Mouse (Mus musculus) lung, embryonic 15.5 days (tissue): ENCODE data around the gene Mib2. TPM values are rescaled to one million over a fixed set of nuclear protein-coding genes. Genes with fewer than 3 reads are reported as not detected.
"Not testable (repeated sequence)": the region's sequence is repeated elsewhere in the genome, so short reads cannot be mapped to it uniquely, and the experiment has no call there.

Source experiments
- ATAC-seq: fragments of 200-750 bp; cut with Nextera tagmentation; 2 replicates; pipeline ENCODE4 v1.8.0; 2017; ENCODE audit warnings: moderate number of reproducible peaks, borderline replicate concordance; ENCODE audit not compliant: low FRiP score, low TSS enrichment; ENCODE audit errors: extremely low read depth
- H3K27ac ChIP-seq: fragments of 300-500 bp; sonication (generic); 2 replicates; pipeline ENCODE4 v1.5.1; 2015; ENCODE audit warnings: moderate library complexity, mild to moderate bottlenecking, inconsistent platforms
- H3K27me3 ChIP-seq: fragments of 300-500 bp; sonication (generic); 2 replicates; pipeline ENCODE4 v1.6.1; 2015; ENCODE audit warnings: inconsistent platforms
- H3K36me3 ChIP-seq: fragments of 300-500 bp; sonication (generic); 2 replicates; pipeline ENCODE4 v1.6.1; 2015; ENCODE audit warnings: inconsistent platforms
- H3K4me1 ChIP-seq: fragments of 300-500 bp; sonication (generic); 2 replicates; pipeline ENCODE4 v1.6.1; 2015; ENCODE audit warnings: inconsistent platforms
- H3K4me2 ChIP-seq: fragments of 300-500 bp; sonication (generic); 2 replicates; pipeline ENCODE4 v1.6.1; 2015; ENCODE audit warnings: inconsistent platforms, mild to moderate bottlenecking, moderate library complexity
- H3K4me3 ChIP-seq: fragments of 300-500 bp; sonication (generic); 2 replicates; pipeline ENCODE4 v1.5.1; 2015; ENCODE audit warnings: mild to moderate bottlenecking, inconsistent platforms
- H3K9ac ChIP-seq: fragments of 300-500 bp; sonication (generic); 2 replicates; pipeline ENCODE4 v1.6.1; 2015; ENCODE audit warnings: inconsistent platforms
- H3K9me3 ChIP-seq: fragments of 300-500 bp; sonication (generic); 2 replicates; pipeline ENCODE4 v1.6.1; 2016; ENCODE audit warnings: inconsistent platforms
- WGBS: fragments of 180-500 bp; shearing (Covaris S2); methylation state at CpG from one replicate; pipeline ENCODE4 v1.1.7; 2015; 5-methylcytosine and 5-hydroxymethylcytosine counted together
- polyA plus RNA-seq: library from polyadenylated mRNA; unstranded; fragments of >200 nt; fragmentation: Nextera tagmentation; extraction: Ambion mirVana; gene quantifications from 2 replicates; pipeline ENCODE4 v1.2.1, GENCODE M21; 2015

The Mib2 gene
- polyA plus RNA-seq, 1 experiment from 2014 or later, result 29.1 TPM

GRCm38 (mm10) chr4:155694482-155695401, 25.7 kb upstream of the Mib2 start:
- Histone ChIP-seq H3K9ac (peak overlapping the region; percentile 53), H3K4me3 (peak overlapping the region; percentile 70), H3K9me3 (no peaks in the 10 kb centered on the region), H3K4me2 (peak overlapping the region; percentile 99), H3K36me3 (no peaks in the 10 kb centered on the region), H3K27me3 (peaks cover 9% of the 10 kb centered on the region; the same call in 1 of the 2 replicates), H3K27ac (no peak overlapping the region), H3K4me1 (peaks cover 13% of the 10 kb centered on the region)
- WGBS, result 2% methylated on average over 89 of the region's 92 CpGs
- ATAC-seq, result peak; percentile 76

- peak within 1 kb of the TSS; percentile 53 for H3K9ac ChIP-seq
- no peak within 1 kb of the TSS for H3K27ac ChIP-seq
- no peaks in the 10 kb centered on the region for H3K9me3 ChIP-seq
- peak within 1 kb of the TSS; percentile 99 for H3K4me2 ChIP-seq
- WGBS, result under 1% methylated on average over 37 of the region's 47 CpGs
- peak within 1 kb of the TSS; percentile 70 for H3K4me3 ChIP-seq
- peaks cover 13% of the 10 kb centered on the region for H3K4me1 ChIP-seq
- no peaks in the 10 kb centered on the region for H3K36me3 ChIP-seq
- H3K27me3 ChIP-seq, result peaks cover 9% of the 10 kb centered on the region; the same call in 1 of the 2 replicates
- ATAC-seq, result peak; percentile 82
These were observed 25.1 kb upstream of the Mib2 start, which contains the start of gene Fndc10 for GRCm38 (mm10) chr4:155694111-155694481. Fndc10 (plus strand) TSS chr4:155694342.

DNA sequence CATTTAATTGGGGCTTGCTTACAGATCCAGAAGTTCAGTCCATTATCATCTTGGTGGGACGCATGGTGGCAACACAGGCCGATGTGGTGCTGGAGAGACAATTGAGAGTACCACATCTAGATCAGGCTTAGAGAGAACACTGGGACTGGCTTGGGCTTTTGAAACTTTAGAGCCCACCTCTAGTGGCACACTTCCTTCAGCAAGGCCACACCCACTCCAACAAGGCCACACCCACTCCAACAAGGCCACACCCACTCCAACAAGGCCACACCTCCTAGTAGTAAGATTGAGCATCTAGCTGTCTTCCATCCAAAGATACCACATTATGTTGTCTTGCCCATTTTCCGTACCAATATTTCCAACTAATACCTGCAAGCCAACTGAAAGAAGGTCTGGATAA, 23.4 kb upstream of the Mib2 start:
- ATAC-seq, result no peak
- no peaks in the 10 kb centered on the region for H3K36me3 ChIP-seq

GRCm38 (mm10) chr4:155690571-155691375, 21.8 kb upstream of the Mib2 start:
- ATAC-seq, result no peak
- H3K27ac ChIP-seq, result no peak overlapping the region
- WGBS, result 71% methylated on average over 12 of the region's 12 CpGs

More for the DNA sequence above, 23.4 kb upstream of the Mib2 start:
- Histone ChIP-seq H3K9me3 (no peaks in the 10 kb centered on the region), H3K9ac (no peak overlapping the region), H3K4me1 (peaks cover 13% of the 10 kb centered on the region), H3K27ac (no peak overlapping the region), H3K4me2 (no peak overlapping the region), H3K4me3 (no peak overlapping the region), H3K27me3 (peaks cover 9% of the 10 kb centered on the region; the same call in 1 of the 2 replicates)
- WGBS, result 95% methylated on average over 3 of the region's 3 CpGs

GRCm38 (mm10) chr4:155687764-155688163, 18.8 kb upstream of the Mib2 start:
- H3K4me2 ChIP-seq, H3K9me3 ChIP-seq, H3K27ac ChIP-seq, H3K27me3 ChIP-seq, H3K4me1 ChIP-seq, H3K36me3 ChIP-seq, H3K9ac ChIP-seq, ATAC-seq, H3K4me3 ChIP-seq: not testable (repeated sequence)
- 72% methylated on average over 4 of the region's 4 CpGs for WGBS

More at GRCm38 (mm10) chr4:155690571-155691375, 21.8 kb upstream of the Mib2 start:
- Histone ChIP-seq H3K27me3 (peaks cover 9% of the 10 kb centered on the region; the same call in 1 of the 2 replicates), H3K4me1 (peaks cover 13% of the 10 kb centered on the region), H3K9ac (no peak overlapping the region), H3K4me2 (no peak overlapping the region), H3K4me3 (no peak overlapping the region), H3K9me3 (no peaks in the 10 kb centered on the region), H3K36me3 (no peaks in the 10 kb centered on the region)

DNA sequence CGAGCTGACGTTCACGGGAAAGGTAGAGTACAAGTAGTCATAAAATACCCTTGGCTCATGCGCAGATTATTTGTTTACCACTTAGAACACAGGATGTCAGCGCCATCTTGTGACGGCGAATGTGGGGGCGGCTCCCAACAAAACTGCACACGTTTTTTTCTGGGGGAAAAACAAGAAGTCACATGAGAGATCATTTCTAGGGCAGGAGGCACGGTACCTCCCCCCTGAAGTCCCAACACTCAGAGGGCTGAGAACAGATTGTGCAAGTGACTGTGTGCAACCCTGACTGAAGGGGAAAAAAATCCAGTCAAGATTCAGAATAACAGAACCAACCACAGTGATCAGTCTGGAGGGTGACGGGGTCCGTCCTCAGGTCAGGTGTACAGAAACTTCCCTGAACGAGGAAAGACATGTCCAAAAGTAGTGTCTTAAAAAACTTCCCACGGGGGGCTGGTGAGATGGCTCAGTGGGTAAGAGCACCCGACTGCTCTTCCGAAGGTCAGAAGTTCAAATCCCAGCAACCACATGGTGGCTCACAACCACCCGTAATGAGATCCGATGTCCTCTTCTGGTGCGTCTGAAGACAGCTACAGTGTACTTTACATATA, 14.8 kb upstream of the Mib2 start:
- H3K27ac ChIP-seq, H3K4me1 ChIP-seq, H3K4me2 ChIP-seq, H3K9me3 ChIP-seq, H3K36me3 ChIP-seq, ATAC-seq, H3K9ac ChIP-seq, H3K27me3 ChIP-seq, H3K4me3 ChIP-seq: not testable (repeated sequence)
- 83% methylated on average over 16 of the region's 19 CpGs for WGBS

- no peak for ATAC-seq
- no peak overlapping the region for H3K9ac ChIP-seq
- H3K4me2 ChIP-seq, result no peak overlapping the region
- H3K4me1 ChIP-seq, result no peaks in the 10 kb centered on the region
- H3K27ac ChIP-seq, result no peak overlapping the region
- 68% methylated on average over 2 of the region's 2 CpGs for WGBS
- no peaks in the 10 kb centered on the region for H3K36me3 ChIP-seq
- H3K9me3 ChIP-seq, result no peaks in the 10 kb centered on the region
- H3K27me3 ChIP-seq, result no peaks in the 10 kb centered on the region
- no peak overlapping the region for H3K4me3 ChIP-seq
These were observed 7.0 kb upstream of the Mib2 start for GRCm38 (mm10) chr4:155675991-155676390.

GRCm38 (mm10) chr4:155672082-155672481, 3.1 kb upstream of the Mib2 start:
- ATAC-seq, result no peak
- 58% methylated on average over 2 of the region's 2 CpGs for WGBS
- Histone ChIP-seq H3K9ac (no peak overlapping the region), H3K4me1 (peaks cover 14% of the 10 kb centered on the region), H3K4me2 (no peak overlapping the region), H3K9me3 (no peaks in the 10 kb centered on the region), H3K27me3 (no peaks in the 10 kb centered on the region), H3K36me3 (no peaks in the 10 kb centered on the region), H3K4me3 (no peak overlapping the region), H3K27ac (no peak overlapping the region)

GRCm38 (mm10) chr4:155670236-155670635, 1.2 kb upstream of the Mib2 start:
- not testable (repeated sequence) for H3K9ac ChIP-seq, H3K9me3 ChIP-seq, H3K27ac ChIP-seq, H3K36me3 ChIP-seq, H3K4me2 ChIP-seq, H3K27me3 ChIP-seq, ATAC-seq
- Histone ChIP-seq H3K4me1 (peaks cover 16% of the 10 kb centered on the region), H3K4me3 (peak overlapping the region; percentile 90; the same call in 1 of the 2 replicates)
- 64% methylated on average over 4 of the region's 4 CpGs for WGBS

- Histone ChIP-seq H3K9ac (peak overlapping the region; percentile 74), H3K4me1 (peaks cover 16% of the 10 kb centered on the region), H3K27ac (no peak overlapping the region), H3K9me3 (no peaks in the 10 kb centered on the region), H3K4me3 (peak overlapping the region; percentile 90), H3K36me3 (peaks cover 4% of the 10 kb centered on the region; the same call in 1 of the 2 replicates), H3K4me2 (peak overlapping the region; percentile 84), H3K27me3 (no peaks in the 10 kb centered on the region)
- ATAC-seq, result peak; percentile 2; the same call in 1 of the 2 replicates
- WGBS, result 1% methylated on average over 8 of the region's 8 CpGs
These were observed 639 bp upstream of the Mib2 start for GRCm38 (mm10) chr4:155669598-155670075.

- 0 out of 2 replicates have a peak overlapping the region, but pooled peaks have one; percentile 3 for H3K27ac ChIP-seq
- peaks cover 16% of the 10 kb centered on the region for H3K4me1 ChIP-seq
- H3K36me3 ChIP-seq, result peaks cover 9% of the 10 kb centered on the region; the same call in 1 of the 2 replicates
- H3K9me3 ChIP-seq, result no peaks in the 10 kb centered on the region
- ATAC-seq, result no peak
- no peak overlapping the region for H3K4me3 ChIP-seq
- H3K9ac ChIP-seq, result no peak overlapping the region
- no peak overlapping the region for H3K4me2 ChIP-seq
- no peaks in the 10 kb centered on the region for H3K27me3 ChIP-seq
These were observed 2.1 kb downstream of the Mib2 start for GRCm38 (mm10) chr4:155666903-155667302.
